Comparison of ENCODE assay signal across 20 mouse cellular contexts in the genomic region with DNA sequence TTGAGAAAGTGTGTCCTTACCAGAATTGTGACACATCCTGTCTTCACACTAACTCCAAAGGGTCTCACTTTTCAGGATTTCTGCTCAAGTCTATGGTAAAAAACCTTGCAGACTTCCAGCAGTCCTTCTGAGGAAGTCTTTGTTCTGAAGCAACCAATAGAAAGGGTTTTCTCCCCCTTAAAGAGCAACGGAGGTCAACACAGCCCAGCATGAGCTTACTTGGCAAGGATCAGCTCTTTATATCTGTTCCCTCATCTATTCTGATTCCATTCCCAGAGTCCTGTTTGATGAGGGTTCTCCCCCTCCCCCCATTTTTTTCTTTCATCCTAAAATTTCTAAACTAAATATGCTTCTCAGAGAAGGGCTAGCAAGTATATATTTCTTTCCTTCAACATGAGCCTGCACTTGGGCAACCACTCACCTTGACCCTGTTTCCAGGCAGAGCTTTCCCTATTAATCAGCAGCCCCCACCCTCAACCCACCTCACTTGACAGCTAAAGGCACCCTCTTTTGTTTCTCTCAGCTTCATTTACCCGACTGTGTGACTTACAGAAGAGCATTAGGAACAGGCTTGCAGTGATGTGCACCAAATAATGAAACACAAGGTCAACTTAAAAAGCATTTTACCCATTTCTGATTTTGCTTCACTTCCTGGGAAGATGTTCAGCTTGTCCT.
DNase-seq lines count a peak whose midpoint lies in the region; ATAC-seq and TF ChIP-seq lines count a peak whose summit lies in the region.
"Had no signal": no experiment of that assay in that cellular context is flagged by ENCODE, and none has a peak within 500 bp of the region (broad histone marks: within the 10 kb centered on the region; RNA-seq: fewer than 3 reads in every experiment).

No protein-coding gene starts in this region.

- no peak for DNase-seq in forebrain, embryonic 11.5 days (ENCODE audit: low spot score)
- DNase-seq in forebrain, postnatal 0 days = no peak
- DNase-seq in lung, embryonic 14.5 days = peak; percentile 23
- DNase-seq in lung, postnatal 25 days (ENCODE audit: low spot score) = no peak
- peak; percentile 32 for DNase-seq in mesoderm, embryonic 11.5 days (ENCODE audit: low read depth, low spot score)
- no peak for DNase-seq in liver, postnatal 0 days
- no peak for DNase-seq in adrenal gland, postnatal 25 days
- DNase-seq: adrenal gland, postnatal 36 days; cerebellum, adult 18-20 months; cerebellum, postnatal 25 days; gastrocnemius, postnatal 25 days; liver, embryonic 13.5 days; thymus, postnatal 36 days had no signal

- no peaks in the 10 kb centered on the region for H3K27me3 ChIP-seq in forebrain, embryonic 11.5 days (ENCODE audit: control insufficient read depth, insufficient read depth, low read length)
- no peaks in the 10 kb centered on the region for H3K27me3 ChIP-seq in forebrain, postnatal 0 days (ENCODE audit: insufficient read depth, low read length)
- no peaks in the 10 kb centered on the region for H3K27me3 ChIP-seq in lung, embryonic 14.5 days (ENCODE audit: insufficient read depth, low read length)
- no peaks in the 10 kb centered on the region for H3K27me3 ChIP-seq in liver, postnatal 0 days (ENCODE audit: insufficient read depth, low read length)
- H3K27me3 ChIP-seq: embryonic facial prominence, embryonic 12.5 days; limb, embryonic 12.5 days; liver, embryonic 13.5 days; neural tube, embryonic 12.5 days had no signal

- ATAC-seq in forebrain, embryonic 11.5 days (replicated peaks; ENCODE audit: low FRiP score) = peak; percentile 81
- no peak for ATAC-seq in forebrain, postnatal 0 days
- no peak; the same call in 1 of the 2 replicates for ATAC-seq in lung, embryonic 14.5 days (ENCODE audit: insufficient read depth)
- ATAC-seq in liver, postnatal 0 days = no peak
- ATAC-seq in inflammation-experienced regulatory T-cells, adult 6 months = no peak
- ATAC-seq: intestine, embryonic 16.5 days had no signal

- 0% methylated on average over 2 of the region's 2 CpGs for WGBS in forebrain, embryonic 11.5 days
- WGBS in forebrain, postnatal 0 days = 6% methylated on average over 2 of the region's 2 CpGs
- 9% methylated on average over 2 of the region's 2 CpGs for WGBS in lung, embryonic 14.5 days
- WGBS in liver, postnatal 0 days (ENCODE audit: insufficient replicate concordance) = 15% methylated on average over 2 of the region's 2 CpGs

- TF ChIP-seq CTCF in forebrain, postnatal 0 days (IDR thresholded peaks at IDR 0.05; ENCODE audit: low read depth) = no peak
- no peak for TF ChIP-seq CTCF in lung, embryonic 14.5 days (IDR thresholded peaks at IDR 0.05; ENCODE audit: low read depth)
- no peak for TF ChIP-seq CTCF in liver, postnatal 0 days (IDR thresholded peaks at IDR 0.05; ENCODE audit: low read depth)

- no peak for TF ChIP-seq EP300 in liver, postnatal 0 days (IDR thresholded peaks at IDR 0.05; ENCODE audit: low read depth)

- no peaks in the 10 kb centered on the region for H3K9me3 ChIP-seq in forebrain, embryonic 11.5 days (ENCODE audit: control insufficient read depth, low read length)
- no peaks in the 10 kb centered on the region for H3K9me3 ChIP-seq in forebrain, postnatal 0 days (ENCODE audit: low read length)
- no peaks in the 10 kb centered on the region for H3K9me3 ChIP-seq in lung, embryonic 14.5 days (ENCODE audit: low read depth, low read length)
- H3K9me3 ChIP-seq in liver, postnatal 0 days (ENCODE audit: low read length) = no peaks in the 10 kb centered on the region
- H3K9me3 ChIP-seq: embryonic facial prominence, embryonic 12.5 days; limb, embryonic 12.5 days; liver, embryonic 13.5 days; neural tube, embryonic 12.5 days had no signal

- no peak overlapping the region for H3K27ac ChIP-seq in forebrain, embryonic 11.5 days (ENCODE audit: low read depth, low read length)
- no peak overlapping the region for H3K27ac ChIP-seq in forebrain, postnatal 0 days (ENCODE audit: low read depth, low read length)
- H3K27ac ChIP-seq in lung, embryonic 14.5 days (ENCODE audit: low read depth) = no peak overlapping the region
- no peak overlapping the region for H3K27ac ChIP-seq in liver, postnatal 0 days (ENCODE audit: low read depth)
- H3K27ac ChIP-seq: embryonic facial prominence, embryonic 12.5 days; kidney, postnatal 0 days; limb, embryonic 12.5 days; liver, embryonic 13.5 days; neural tube, embryonic 12.5 days had no signal

- H3K36me3 ChIP-seq in forebrain, embryonic 11.5 days (ENCODE audit: control insufficient read depth, insufficient read depth, low read length) = no peaks in the 10 kb centered on the region
- no peaks in the 10 kb centered on the region for H3K36me3 ChIP-seq in forebrain, postnatal 0 days (ENCODE audit: insufficient read depth)
- no peaks in the 10 kb centered on the region for H3K36me3 ChIP-seq in lung, embryonic 14.5 days (ENCODE audit: insufficient read depth)
- no peaks in the 10 kb centered on the region for H3K36me3 ChIP-seq in liver, postnatal 0 days (replicated peaks; ENCODE audit: insufficient read depth, low read length)
- H3K36me3 ChIP-seq: embryonic facial prominence, embryonic 12.5 days; G1E; limb, embryonic 12.5 days; liver, embryonic 13.5 days; neural tube, embryonic 12.5 days had no signal

- no peak overlapping the region for H3K4me2 ChIP-seq in forebrain, embryonic 11.5 days (ENCODE audit: low read depth, low read length, severe bottlenecking)
- H3K4me2 ChIP-seq in forebrain, postnatal 0 days (ENCODE audit: low read depth) = no peak overlapping the region
- no peak overlapping the region for H3K4me2 ChIP-seq in lung, embryonic 14.5 days
- no peak overlapping the region for H3K4me2 ChIP-seq in liver, postnatal 0 days (ENCODE audit: low read depth, low read length)
- H3K4me2 ChIP-seq: embryonic facial prominence, embryonic 12.5 days; limb, embryonic 12.5 days; liver, embryonic 13.5 days; neural tube, embryonic 12.5 days had no signal

- H3K4me3 ChIP-seq in forebrain, embryonic 11.5 days (ENCODE audit: low read depth, low read length) = no peak overlapping the region
- H3K4me3 ChIP-seq in forebrain, postnatal 0 days (ENCODE audit: low read depth, low read length) = no peak overlapping the region
- H3K4me3 ChIP-seq in lung, embryonic 14.5 days (ENCODE audit: low read depth, low read length) = no peak overlapping the region
- no peak overlapping the region for H3K4me3 ChIP-seq in liver, postnatal 0 days (ENCODE audit: low read depth, low read length)
- H3K4me3 ChIP-seq: embryonic facial prominence, embryonic 12.5 days; limb, embryonic 12.5 days; liver, embryonic 13.5 days; neural tube, embryonic 12.5 days had no signal

- H3K4me1 ChIP-seq in forebrain, embryonic 11.5 days (replicated peaks; ENCODE audit: control insufficient read depth, insufficient read depth, low read length) = no peaks in the 10 kb centered on the region
- H3K4me1 ChIP-seq in forebrain, postnatal 0 days (ENCODE audit: insufficient read depth) = 0 out of 2 replicates have a peak, but pooled peaks cover 4% of the 10 kb centered on the region
- no peaks in the 10 kb centered on the region for H3K4me1 ChIP-seq in lung, embryonic 14.5 days (ENCODE audit: insufficient read depth)
- H3K4me1 ChIP-seq in liver, postnatal 0 days (ENCODE audit: insufficient read depth) = no peaks in the 10 kb centered on the region
- H3K4me1 ChIP-seq: embryonic facial prominence, embryonic 12.5 days; limb, embryonic 12.5 days; liver, embryonic 13.5 days; neural tube, embryonic 12.5 days had no signal

- no peak overlapping the region for H3K9ac ChIP-seq in forebrain, embryonic 11.5 days (ENCODE audit: low read length)
- H3K9ac ChIP-seq in forebrain, postnatal 0 days = no peak overlapping the region
- H3K9ac ChIP-seq in lung, embryonic 14.5 days = no peak overlapping the region
- H3K9ac ChIP-seq in liver, postnatal 0 days (replicated peaks) = no peak overlapping the region
- H3K9ac ChIP-seq: embryonic facial prominence, embryonic 12.5 days; limb, embryonic 12.5 days; liver, embryonic 13.5 days; neural tube, embryonic 12.5 days had no signal

Comparison
In these comparisons a context has a peak if more than half of its experiments do, and no peak if none do; other contexts are left out.
1. DNase-seq: peak in lung, embryonic 14.5 days (single experiment) and mesoderm, embryonic 11.5 days (single experiment); none in forebrain, embryonic 11.5 days (single experiment), forebrain, postnatal 0 days (single experiment), lung, postnatal 25 days (single experiment), liver, postnatal 0 days (single experiment) and adrenal gland, postnatal 25 days (single experiment).